Mouse (Mus musculus) C2C12 (cell line): Measurements from ENCODE around the gene Pold1. TPM values are rescaled to one million over a fixed set of nuclear protein-coding genes. Genes with fewer than 3 reads are reported as not detected.

Experiments used
- H3K27me3 ChIP-seq: one replicate; pipeline ENCODE4 v1.6.1; 2011; ENCODE audit not compliant: control insufficient read depth, insufficient read depth, insufficient read length
- H3K36me3 ChIP-seq: one replicate; pipeline ENCODE4 v1.6.1; 2011; ENCODE audit not compliant: control insufficient read depth, insufficient read depth
- H3K4me3 ChIP-seq: one replicate; pipeline ENCODE4 v1.5.1; 2011; ENCODE audit warnings: mild to moderate bottlenecking, control low read depth; ENCODE audit not compliant: poor library complexity, insufficient read depth, severe bottlenecking
- H3K79me2 ChIP-seq: one replicate; pipeline ENCODE4 v1.6.1; 2011; ENCODE audit not compliant: control insufficient read depth, insufficient read depth
- H3K79me3 ChIP-seq: one replicate; pipeline ENCODE4 v1.6.1; 2011; ENCODE audit warnings: low read depth, control low read depth
- H3ac ChIP-seq: one replicate; pipeline ENCODE3; 2011; ENCODE audit warnings: low read depth; ENCODE audit not compliant: control insufficient read depth, insufficient read length
- CEBPB ChIP-seq: IDR thresholded peaks from one replicate; pipeline ENCODE4 v1.6.1; 2011; ENCODE audit warnings: low read depth, mild to moderate bottlenecking, control low read depth, moderate library complexity
- CTCF ChIP-seq: IDR thresholded peaks from one replicate; pipeline ENCODE4 v1.5.1; 2011; ENCODE audit not compliant: control insufficient read depth, insufficient read depth, insufficient read length
- FOSL1 ChIP-seq: IDR thresholded peaks from one replicate; pipeline ENCODE4 v1.8.0; 2011; ENCODE audit warnings: mild to moderate bottlenecking, low read length; ENCODE audit not compliant: poor library complexity, insufficient read depth, severe bottlenecking
- MAX ChIP-seq: IDR thresholded peaks from one replicate; pipeline ENCODE4 v1.6.1; 2011; ENCODE audit warnings: mild to moderate bottlenecking, control low read depth
- MYOD1 ChIP-seq: IDR thresholded peaks from one replicate; pipeline ENCODE4 v1.6.1; 2011; ENCODE audit warnings: low read depth; ENCODE audit not compliant: control insufficient read depth, insufficient read length
- MYOG ChIP-seq: IDR thresholded peaks from one replicate; pipeline ENCODE4 v1.6.1; 2011; ENCODE audit not compliant: control insufficient read depth, insufficient read length; ENCODE audit errors: extremely low read depth
- USF1 ChIP-seq: IDR thresholded peaks from one replicate; pipeline ENCODE4 v1.6.1; 2011; ENCODE audit warnings: low read depth, mild to moderate bottlenecking, control low read depth, moderate library complexity
- polyA plus RNA-seq: library from polyadenylated mRNA; unstranded; fragments of >200 nt; fragmentation: generic; extraction: Trizol; gene quantifications from one replicate; pipeline ENCODE4 v1.2.1, GENCODE M21; 2012; ENCODE audit warnings: missing spikeins

The Pold1 gene
- polyA plus RNA-seq, 1 experiment = 66.1 TPM

- no peaks in the 10 kb centered on the region for H3K36me3 ChIP-seq
- TF ChIP-seq FOSL1 (no peak), CTCF (no peak), MYOD1 (no peak), USF1 (no peak), CEBPB (no peak)
- no peaks in the 10 kb centered on the region for H3K27me3 ChIP-seq
- H3K79me2 ChIP-seq = peaks cover 17% of the 10 kb centered on the region
- no peak overlapping the region for H3K4me3 ChIP-seq
- H3ac ChIP-seq = no peak overlapping the region
- H3K79me3 ChIP-seq = peaks cover 8% of the 10 kb centered on the region
These were observed 58.4 kb downstream of the Pold1 start for GRCm38 (mm10) chr7:44490281-44490680.

GRCm38 (mm10) chr7:44488545-44488944, 60.1 kb downstream of the Pold1 start:
- no peaks in the 10 kb centered on the region for H3K36me3 ChIP-seq
- no peak overlapping the region for H3ac ChIP-seq
- no peaks in the 10 kb centered on the region for H3K27me3 ChIP-seq
- no peak overlapping the region for H3K4me3 ChIP-seq
- H3K79me3 ChIP-seq = no peaks in the 10 kb centered on the region
- H3K79me2 ChIP-seq = peaks cover 1% of the 10 kb centered on the region
- TF ChIP-seq CEBPB = no peak
- TF ChIP-seq CTCF = no peak
- no peak for TF ChIP-seq FOSL1

- Histone ChIP-seq H3K36me3 (no peaks in the 10 kb centered on the region), H3K4me3 (no peak overlapping the region), H3K79me3 (no peaks in the 10 kb centered on the region), H3K27me3 (no peaks in the 10 kb centered on the region), H3ac (no peak overlapping the region), H3K79me2 (no peaks in the 10 kb centered on the region)
- TF ChIP-seq USF1 = no peak
- no peak for TF ChIP-seq CTCF
- no peak for TF ChIP-seq MYOD1
- TF ChIP-seq FOSL1 = no peak
- TF ChIP-seq CEBPB = no peak
- no peak for TF ChIP-seq MYOG
These were observed 60.7 kb downstream of the Pold1 start for GRCm38 (mm10) chr7:44487936-44488335.

GRCm38 (mm10) chr7:44486927-44487575, 61.6 kb downstream of the Pold1 start:
- TF ChIP-seq USF1 = no peak
- no peak for TF ChIP-seq MAX
- no peak for TF ChIP-seq CTCF
- TF ChIP-seq MYOD1 = no peak
- no peak for TF ChIP-seq CEBPB
- TF ChIP-seq FOSL1 = no peak
- TF ChIP-seq MYOG = no peak
- Histone ChIP-seq H3K4me3 (no peak overlapping the region), H3K27me3 (no peaks in the 10 kb centered on the region), H3K79me3 (no peaks in the 10 kb centered on the region), H3ac (no peak overlapping the region), H3K36me3 (no peaks in the 10 kb centered on the region), H3K79me2 (no peaks in the 10 kb centered on the region)

GRCm38 (mm10) chr7:44485572-44486195, 63.0 kb downstream of the Pold1 start:
- H3K27me3 ChIP-seq = no peaks in the 10 kb centered on the region
- no peaks in the 10 kb centered on the region for H3K36me3 ChIP-seq
- H3K79me3 ChIP-seq = no peaks in the 10 kb centered on the region
- TF ChIP-seq FOSL1 = no peak
- no peak overlapping the region for H3K4me3 ChIP-seq
- no peak overlapping the region for H3ac ChIP-seq
- H3K79me2 ChIP-seq = no peaks in the 10 kb centered on the region

GRCm38 (mm10) chr7:44484841-44485571, 63.6 kb downstream of the Pold1 start:
- Histone ChIP-seq H3K79me2 (no peaks in the 10 kb centered on the region), H3ac (no peak overlapping the region), H3K27me3 (no peaks in the 10 kb centered on the region), H3K79me3 (no peaks in the 10 kb centered on the region), H3K36me3 (no peaks in the 10 kb centered on the region), H3K4me3 (no peak overlapping the region)
- peak; percentile 71 for TF ChIP-seq CTCF
- no peak for TF ChIP-seq FOSL1
